Mouse (Mus musculus): ENCODE measurements around the gene Olfr1215. TPM values are rescaled to one million over a fixed set of nuclear protein-coding genes. Genes with fewer than 3 reads are reported as not detected.
"Not testable (repeated sequence)": the region's sequence is repeated elsewhere in the genome, so short reads cannot be mapped to it uniquely, and the experiment has no call there.

Olfr1215 gene
- not detected in 2 replicates for polyA plus RNA-seq (2015; fragmentation: Nextera tagmentation; extraction: Ambion mirVana)

DNA sequence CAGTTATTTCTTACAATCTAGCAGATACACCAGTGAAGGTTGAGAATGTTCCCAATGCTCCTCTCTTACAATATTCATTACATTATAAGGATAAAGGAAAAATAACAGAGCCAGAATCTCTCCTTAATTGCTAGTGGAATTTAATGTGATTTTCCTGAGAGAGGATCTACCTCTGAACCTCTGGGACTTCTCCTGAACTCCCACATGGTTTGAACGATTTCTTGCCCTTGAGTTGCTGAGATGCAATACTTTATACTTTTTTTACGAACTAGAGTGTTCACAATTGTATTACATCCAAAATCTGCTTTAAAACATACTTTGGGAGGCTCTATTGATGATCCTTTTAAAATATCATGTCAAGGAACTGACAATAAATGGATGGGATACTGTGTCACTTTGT lies at the start of gene Olfr1215:
Gene Olfr1215 (minus strand): TSS at position 101 of the 400 bp plus-strand sequence.
- no peak within 1 kb of the TSS for H3K9ac ChIP-seq (ENCODE audit: low read length)
- H3K4me3 ChIP-seq (ENCODE audit: low read length), result no peak within 1 kb of the TSS
- ATAC-seq (replicated peaks; ENCODE audit: extremely low read depth, insufficient read depth, low FRiP score), result no peak
- no peak within 1 kb of the TSS for H3K27ac ChIP-seq (ENCODE audit: low read length)
- no peak within 1 kb of the TSS for H3K4me2 ChIP-seq (ENCODE audit: low read depth, low read length)
- H3K36me3 ChIP-seq (ENCODE audit: control insufficient read depth, insufficient read depth), result no peaks in the 10 kb centered on the region
- no peaks in the 10 kb centered on the region for H3K4me1 ChIP-seq (ENCODE audit: control insufficient read depth, insufficient read depth, low read length)
- no peaks in the 10 kb centered on the region for H3K9me3 ChIP-seq (replicated peaks; ENCODE audit: control insufficient read depth, low read length)
- 60% methylated on average over 2 of the region's 2 CpGs for WGBS
- H3K27me3 ChIP-seq (ENCODE audit: control insufficient read depth, insufficient read depth, low read length), result no peaks in the 10 kb centered on the region

DNA sequence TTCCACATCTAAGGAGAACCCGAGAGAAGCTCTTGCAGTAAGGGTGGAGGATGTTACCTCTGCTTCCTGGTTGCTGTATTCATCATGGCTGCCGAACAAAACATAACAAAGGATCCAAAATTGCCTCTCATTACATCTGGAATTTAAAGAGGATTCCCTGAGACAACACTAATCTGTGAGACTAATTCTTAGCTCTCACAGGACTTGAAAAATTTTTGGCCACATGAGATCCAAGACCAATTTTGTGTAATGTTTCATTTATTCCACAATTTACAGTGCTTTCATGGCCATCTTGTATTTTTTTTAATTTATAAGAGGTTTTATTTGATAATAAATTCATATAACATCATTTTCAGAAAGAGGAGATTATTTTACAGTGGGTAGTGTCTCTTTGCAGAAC lies 25.2 kb upstream of the Olfr1215 start, which contains the start of gene Olfr1217:
Gene Olfr1217 (minus strand): TSS at position 101 of the 400 bp plus-strand sequence.
- no peak for ATAC-seq (replicated peaks; ENCODE audit: extremely low read depth, insufficient read depth, low FRiP score)
- H3K4me2 ChIP-seq (ENCODE audit: low read depth, low read length), result no peak within 1 kb of the TSS
- no peak within 1 kb of the TSS for H3K4me3 ChIP-seq (ENCODE audit: low read length)
- no peaks in the 10 kb centered on the region for H3K36me3 ChIP-seq (ENCODE audit: control insufficient read depth, insufficient read depth)
- H3K27ac ChIP-seq (ENCODE audit: low read length), result no peak within 1 kb of the TSS
- no peaks in the 10 kb centered on the region for H3K9me3 ChIP-seq (replicated peaks; ENCODE audit: control insufficient read depth, low read length)
- no peaks in the 10 kb centered on the region for H3K4me1 ChIP-seq (ENCODE audit: control insufficient read depth, insufficient read depth, low read length)
- no peak within 1 kb of the TSS for H3K9ac ChIP-seq (ENCODE audit: low read length)
- WGBS, result 48% methylated on average over 2 of the region's 2 CpGs
- H3K27me3 ChIP-seq (ENCODE audit: control insufficient read depth, insufficient read depth, low read length), result no peaks in the 10 kb centered on the region

DNA sequence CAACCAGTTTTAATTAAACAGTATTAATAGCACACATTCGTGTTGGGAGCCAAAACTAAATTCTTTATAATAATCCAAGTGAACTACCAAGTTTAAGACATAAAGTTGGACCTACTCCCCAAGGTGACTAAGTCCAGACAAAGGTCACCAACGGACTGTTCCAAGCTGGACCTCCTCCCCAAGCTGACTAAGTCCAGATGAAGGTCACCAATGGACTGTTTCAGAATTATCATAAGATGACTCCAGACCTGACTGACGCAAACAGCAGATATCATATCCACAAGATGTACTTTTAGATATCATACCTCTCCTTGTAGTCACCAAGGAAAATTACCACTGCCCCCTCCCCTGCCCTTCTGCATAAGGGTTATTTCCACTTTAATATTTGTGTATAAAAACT lies 14.7 kb upstream of the Olfr1215 start:
- H3K9ac ChIP-seq (ENCODE audit: low read length); H3K36me3 ChIP-seq (ENCODE audit: control insufficient read depth, insufficient read depth); H3K27ac ChIP-seq (ENCODE audit: low read length); H3K27me3 ChIP-seq (ENCODE audit: control insufficient read depth, insufficient read depth, low read length); H3K4me3 ChIP-seq (ENCODE audit: low read length); ATAC-seq (replicated peaks; ENCODE audit: extremely low read depth, insufficient read depth, low FRiP score); H3K4me2 ChIP-seq (ENCODE audit: low read depth, low read length); H3K9me3 ChIP-seq (replicated peaks; ENCODE audit: control insufficient read depth, low read length); H3K4me1 ChIP-seq (ENCODE audit: control insufficient read depth, insufficient read depth, low read length): not testable (repeated sequence)
- 53% methylated on average over 3 of the region's 3 CpGs for WGBS

DNA sequence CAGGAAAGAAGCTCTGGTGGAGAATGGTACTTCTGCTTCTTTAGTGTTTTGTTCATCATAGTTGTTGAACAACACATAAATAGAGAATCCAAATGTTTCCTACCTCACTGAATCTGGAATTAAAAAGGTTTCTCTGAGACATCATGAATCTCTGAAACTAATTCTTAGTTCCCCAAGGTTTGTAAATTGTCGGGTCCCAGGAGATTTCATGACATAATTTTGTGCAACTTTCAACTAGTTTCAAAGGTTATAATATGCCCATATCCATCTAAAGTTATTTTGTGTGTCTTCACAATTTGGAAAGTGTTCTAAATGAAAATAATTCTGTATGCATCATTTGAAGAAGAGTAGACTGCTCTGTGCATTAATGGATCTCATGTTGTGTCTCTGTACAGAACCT lies 11.5 kb upstream of the Olfr1215 start, which contains the start of gene Olfr1216:
Gene Olfr1216 (minus strand): TSS at position 101 of the 400 bp plus-strand sequence.
- Histone ChIP-seq H3K4me2 (ENCODE audit: low read depth, low read length) (no peak within 1 kb of the TSS), H3K27ac (ENCODE audit: low read length) (no peak within 1 kb of the TSS), H3K4me1 (ENCODE audit: control insufficient read depth, insufficient read depth, low read length) (no peaks in the 10 kb centered on the region), H3K4me3 (ENCODE audit: low read length) (no peak within 1 kb of the TSS), H3K36me3 (ENCODE audit: control insufficient read depth, insufficient read depth) (no peaks in the 10 kb centered on the region), H3K9ac (ENCODE audit: low read length) (no peak within 1 kb of the TSS), H3K27me3 (ENCODE audit: control insufficient read depth, insufficient read depth, low read length) (no peaks in the 10 kb centered on the region), H3K9me3 (replicated peaks; ENCODE audit: control insufficient read depth, low read length) (no peaks in the 10 kb centered on the region)
- ATAC-seq (replicated peaks; ENCODE audit: extremely low read depth, insufficient read depth, low FRiP score), result no peak
- WGBS, result 66% methylated on average over 1 of the region's 1 CpGs

DNA sequence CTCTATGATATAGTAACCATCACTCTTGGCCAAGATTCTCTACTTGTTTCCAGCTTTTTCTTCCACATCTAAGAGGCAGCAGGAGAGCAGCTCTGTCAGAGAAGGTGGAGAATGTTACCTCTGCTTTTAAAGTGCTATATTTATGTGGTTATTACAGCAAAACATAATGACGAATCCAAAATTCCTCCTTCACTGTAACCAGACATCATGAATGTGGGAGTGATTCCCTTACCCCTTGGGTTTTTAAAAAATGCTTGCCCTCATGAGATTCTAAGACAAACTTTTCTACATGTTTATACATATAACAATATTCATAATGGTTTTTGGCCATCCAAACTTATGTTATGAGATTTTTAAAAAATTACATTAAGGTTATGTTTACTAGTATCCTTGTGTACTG lies 14.2 kb downstream of the Olfr1215 start, which contains the start of gene Olfr1214:
Gene Olfr1214 (minus strand): TSS at position 101 of the 400 bp plus-strand sequence.
- Histone ChIP-seq H3K4me2 (ENCODE audit: low read depth, low read length) (no peak within 1 kb of the TSS), H3K4me1 (ENCODE audit: control insufficient read depth, insufficient read depth, low read length) (no peaks in the 10 kb centered on the region), H3K36me3 (ENCODE audit: control insufficient read depth, insufficient read depth) (no peaks in the 10 kb centered on the region), H3K4me3 (ENCODE audit: low read length) (no peak within 1 kb of the TSS), H3K9ac (ENCODE audit: low read length) (no peak within 1 kb of the TSS), H3K9me3 (replicated peaks; ENCODE audit: control insufficient read depth, low read length) (no peaks in the 10 kb centered on the region), H3K27me3 (ENCODE audit: control insufficient read depth, insufficient read depth, low read length) (no peaks in the 10 kb centered on the region), H3K27ac (ENCODE audit: low read length) (no peak within 1 kb of the TSS)
- WGBS, result 62% methylated on average over 1 of the region's 1 CpGs
- no peak for ATAC-seq (replicated peaks; ENCODE audit: extremely low read depth, insufficient read depth, low FRiP score)

DNA sequence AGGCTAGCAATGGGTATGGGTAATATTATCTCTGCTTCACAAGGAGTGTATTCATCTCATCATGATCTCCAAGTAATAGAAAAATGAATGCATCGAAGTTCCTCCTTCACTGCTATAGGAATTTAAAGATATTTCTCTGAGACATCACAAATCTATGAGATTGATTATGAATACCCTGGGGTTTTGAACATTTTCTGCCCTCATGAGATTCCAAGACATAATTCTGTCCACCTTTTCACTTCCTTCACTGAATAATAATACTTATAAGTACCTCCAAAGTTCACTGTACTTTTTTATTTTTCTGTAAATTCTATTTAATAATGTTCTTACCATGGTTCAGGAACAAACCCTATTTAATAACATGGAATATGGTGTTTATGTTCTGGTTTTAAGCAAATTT lies 26.6 kb downstream of the Olfr1215 start, which contains the start of gene Gm13762:
Gene Gm13762 (minus strand): TSS at position 101 of the 400 bp plus-strand sequence.
- no peaks in the 10 kb centered on the region for H3K9me3 ChIP-seq (replicated peaks; ENCODE audit: control insufficient read depth, low read length)
- H3K27ac ChIP-seq (ENCODE audit: low read length), result no peak within 1 kb of the TSS
- no peak for ATAC-seq (replicated peaks; ENCODE audit: extremely low read depth, insufficient read depth, low FRiP score)
- no peak within 1 kb of the TSS for H3K9ac ChIP-seq (ENCODE audit: low read length)
- 71% methylated on average over 1 of the region's 1 CpGs for WGBS
- H3K36me3 ChIP-seq (ENCODE audit: control insufficient read depth, insufficient read depth), result no peaks in the 10 kb centered on the region
- H3K4me3 ChIP-seq (ENCODE audit: low read length), result no peak within 1 kb of the TSS
- no peak within 1 kb of the TSS for H3K4me2 ChIP-seq (ENCODE audit: low read depth, low read length)
- H3K27me3 ChIP-seq (ENCODE audit: control insufficient read depth, insufficient read depth, low read length), result no peaks in the 10 kb centered on the region
- H3K4me1 ChIP-seq (ENCODE audit: control insufficient read depth, insufficient read depth, low read length), result no peaks in the 10 kb centered on the region

DNA sequence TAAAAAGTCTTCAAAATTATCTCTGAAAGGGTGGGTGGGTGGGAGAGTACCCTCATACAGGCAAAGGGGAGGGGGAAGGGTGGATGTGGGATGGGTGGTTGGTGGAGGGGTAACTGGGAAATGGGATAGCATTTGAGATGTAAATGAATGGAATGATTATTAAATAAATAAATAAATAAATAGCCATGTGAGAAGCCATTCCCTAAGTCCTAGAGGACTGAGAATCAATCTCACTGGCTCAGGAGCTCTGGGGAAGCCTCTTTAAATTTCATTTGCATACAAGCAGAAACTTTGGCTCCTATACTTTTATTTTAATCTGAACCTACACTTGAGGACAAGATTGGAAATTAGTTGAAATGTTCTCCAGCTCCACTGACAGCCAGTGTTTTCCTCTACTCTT lies 53.1 kb downstream of the Olfr1215 start, which contains the start of gene Olfr1212:
Gene Olfr1212 (plus strand): TSS at position 301 of the 400 bp plus-strand sequence.
- Histone ChIP-seq H3K27ac (ENCODE audit: low read length) (no peak within 1 kb of the TSS), H3K36me3 (ENCODE audit: control insufficient read depth, insufficient read depth) (no peaks in the 10 kb centered on the region), H3K27me3 (ENCODE audit: control insufficient read depth, insufficient read depth, low read length) (no peaks in the 10 kb centered on the region), H3K4me1 (ENCODE audit: control insufficient read depth, insufficient read depth, low read length) (no peaks in the 10 kb centered on the region), H3K9ac (ENCODE audit: low read length) (no peak within 1 kb of the TSS), H3K4me3 (ENCODE audit: low read length) (no peak within 1 kb of the TSS), H3K4me2 (ENCODE audit: low read depth, low read length) (no peak within 1 kb of the TSS), H3K9me3 (replicated peaks; ENCODE audit: control insufficient read depth, low read length) (no peaks in the 10 kb centered on the region)
- no peak for ATAC-seq (replicated peaks; ENCODE audit: extremely low read depth, insufficient read depth, low FRiP score)

Other genes starting within 250 kb of the Olfr1215 start
- not detected in 2 replicates for gene Olfr1199, start 246.5 kb downstream of the Olfr1215 start, polyA plus RNA-seq (2015; fragmentation: Nextera tagmentation; extraction: Ambion mirVana)
- gene Olfr1200, start 236.5 kb downstream of the Olfr1215 start, polyA plus RNA-seq (2015; fragmentation: Nextera tagmentation; extraction: Ambion mirVana), result not detected in 2 replicates
- gene Olfr1201, start 213.9 kb downstream of the Olfr1215 start, polyA plus RNA-seq (2015; fragmentation: Nextera tagmentation; extraction: Ambion mirVana), result not detected in 2 replicates
- not detected in 2 replicates for gene Olfr1202, start 192.5 kb downstream of the Olfr1215 start, polyA plus RNA-seq (2015; fragmentation: Nextera tagmentation; extraction: Ambion mirVana)
- not detected in 2 replicates for gene Olfr1205, start 177.2 kb downstream of the Olfr1215 start, polyA plus RNA-seq (2015; fragmentation: Nextera tagmentation; extraction: Ambion mirVana)
- not detected in 2 replicates for gene Olfr1204, start 157.7 kb downstream of the Olfr1215 start, polyA plus RNA-seq (2015; fragmentation: Nextera tagmentation; extraction: Ambion mirVana)
- not detected in 2 replicates for gene Olfr1206, start 143.7 kb downstream of the Olfr1215 start, polyA plus RNA-seq (2015; fragmentation: Nextera tagmentation; extraction: Ambion mirVana)
- gene Olfr1208, start 104.7 kb downstream of the Olfr1215 start, polyA plus RNA-seq (2015; fragmentation: Nextera tagmentation; extraction: Ambion mirVana), result not detected in 2 replicates
- gene Olfr1209, start 91.8 kb downstream of the Olfr1215 start, polyA plus RNA-seq (2015; fragmentation: Nextera tagmentation; extraction: Ambion mirVana), result not detected in 2 replicates
- not detected in 2 replicates for gene Olfr1211, start 68.9 kb downstream of the Olfr1215 start, polyA plus RNA-seq (2015; fragmentation: Nextera tagmentation; extraction: Ambion mirVana)
- gene Olfr1212, start 53.0 kb downstream of the Olfr1215 start, polyA plus RNA-seq (2015; fragmentation: Nextera tagmentation; extraction: Ambion mirVana), result not detected in 2 replicates
- not detected in 2 replicates for gene Gm13762, start 26.7 kb downstream of the Olfr1215 start, polyA plus RNA-seq (2015; fragmentation: Nextera tagmentation; extraction: Ambion mirVana)
- not detected in 2 replicates for gene Olfr1214, start 14.3 kb downstream of the Olfr1215 start, polyA plus RNA-seq (2015; fragmentation: Nextera tagmentation; extraction: Ambion mirVana)
- gene Olfr1216, start 11.4 kb upstream of the Olfr1215 start, polyA plus RNA-seq (2015; fragmentation: Nextera tagmentation; extraction: Ambion mirVana), result not detected in 2 replicates
- not detected in 2 replicates for gene Olfr1217, start 25.1 kb upstream of the Olfr1215 start, polyA plus RNA-seq (2015; fragmentation: Nextera tagmentation; extraction: Ambion mirVana)
- gene Olfr1218, start 54.2 kb upstream of the Olfr1215 start, polyA plus RNA-seq (2015; fragmentation: Nextera tagmentation; extraction: Ambion mirVana), result not detected in 2 replicates
- not detected in 2 replicates for gene Olfr1219, start 76.5 kb upstream of the Olfr1215 start, polyA plus RNA-seq (2015; fragmentation: Nextera tagmentation; extraction: Ambion mirVana)
- gene Olfr1220, start 99.9 kb upstream of the Olfr1215 start, polyA plus RNA-seq (2015; fragmentation: Nextera tagmentation; extraction: Ambion mirVana), result not detected in 2 replicates
- gene Olfr1221, start 110.3 kb upstream of the Olfr1215 start, polyA plus RNA-seq (2015; fragmentation: Nextera tagmentation; extraction: Ambion mirVana), result not detected in 2 replicates
- gene Olfr1222, start 126.1 kb upstream of the Olfr1215 start, polyA plus RNA-seq (2015; fragmentation: Nextera tagmentation; extraction: Ambion mirVana), result not detected in 2 replicates
- not detected in 2 replicates for gene Olfr1223, start 144.6 kb upstream of the Olfr1215 start, polyA plus RNA-seq (2015; fragmentation: Nextera tagmentation; extraction: Ambion mirVana)
- not detected in 2 replicates for gene Olfr1224-ps1, start 157.1 kb upstream of the Olfr1215 start, polyA plus RNA-seq (2015; fragmentation: Nextera tagmentation; extraction: Ambion mirVana)
- gene Olfr1225, start 167.7 kb upstream of the Olfr1215 start, polyA plus RNA-seq (2015; fragmentation: Nextera tagmentation; extraction: Ambion mirVana), result not detected in 2 replicates
- gene Olfr1226, start 193.1 kb upstream of the Olfr1215 start, polyA plus RNA-seq (2015; fragmentation: Nextera tagmentation; extraction: Ambion mirVana), result not detected in 2 replicates
- gene Olfr1228, start 247.1 kb upstream of the Olfr1215 start, polyA plus RNA-seq (2015; fragmentation: Nextera tagmentation; extraction: Ambion mirVana), result not detected in 2 replicates

All from heart, embryonic 16.5 days (tissue).